Mouse (Mus musculus): ENCODE measurements around the gene Olfr1141. TPM values are rescaled to one million over a fixed set of nuclear protein-coding genes. Genes with fewer than 3 reads are reported as not detected.

The Olfr1141 gene
- polyA plus RNA-seq (2014; fragmentation: Illumina TruSeq; extraction: RNeasy Lipid Tissue Mini Kit (QIAGEN cat#74804); ENCODE audit: low read depth, low replicate concordance) = not detected

GRCm38 (mm10) chr2:87753891-87754290 is at the start of gene Olfr1141:
Gene Olfr1141 (minus strand): TSS chr2:87753991.

GRCm38 (mm10) chr2:87800292-87800691 is 46.5 kb upstream of the Olfr1141 start, which contains the start of gene Olfr1143:
Gene Olfr1143 (plus strand): TSS chr2:87800592.

GRCm38 (mm10) chr2:87779183-87779582 is 25.4 kb upstream of the Olfr1141 start, which contains the start of gene Olfr152:
Gene Olfr152 (plus strand): TSS chr2:87779483.

GRCm38 (mm10) chr2:87743452-87743851 is 10.3 kb downstream of the Olfr1141 start, which contains the start of gene Olfr1140:
Gene Olfr1140 (plus strand): TSS chr2:87743752.

GRCm38 (mm10) chr2:87739878-87740277 is 13.9 kb downstream of the Olfr1141 start, which contains the start of gene Olfr1138:
Gene Olfr1138 (minus strand): TSS chr2:87739978.

GRCm38 (mm10) chr2:87713079-87713478 is 40.7 kb downstream of the Olfr1141 start, which contains the start of gene Olfr1137:
Gene Olfr1137 (minus strand): TSS chr2:87713179.

Other genes with a start within 250 kb of the Olfr1141 start
- not detected for gene Pramel6, start 247.4 kb downstream of the Olfr1141 start, polyA plus RNA-seq (2014; fragmentation: Illumina TruSeq; extraction: RNeasy Lipid Tissue Mini Kit (QIAGEN cat#74804); ENCODE audit: low read depth, low replicate concordance)
- gene Olfr153, start 222.2 kb downstream of the Olfr1141 start, polyA plus RNA-seq (2014; fragmentation: Illumina TruSeq; extraction: RNeasy Lipid Tissue Mini Kit (QIAGEN cat#74804); ENCODE audit: low read depth, low replicate concordance) = not detected
- not detected for gene Olfr1128, start 208.4 kb downstream of the Olfr1141 start, polyA plus RNA-seq (2014; fragmentation: Illumina TruSeq; extraction: RNeasy Lipid Tissue Mini Kit (QIAGEN cat#74804); ENCODE audit: low read depth, low replicate concordance)
- gene Olfr1129, start 180.1 kb downstream of the Olfr1141 start, polyA plus RNA-seq (2014; fragmentation: Illumina TruSeq; extraction: RNeasy Lipid Tissue Mini Kit (QIAGEN cat#74804); ENCODE audit: low read depth, low replicate concordance) = not detected
- gene Olfr1130, start 147.8 kb downstream of the Olfr1141 start, polyA plus RNA-seq (2014; fragmentation: Illumina TruSeq; extraction: RNeasy Lipid Tissue Mini Kit (QIAGEN cat#74804); ENCODE audit: low read depth, low replicate concordance) = not detected
- gene Olfr1131, start 126.9 kb downstream of the Olfr1141 start, polyA plus RNA-seq (2014; fragmentation: Illumina TruSeq; extraction: RNeasy Lipid Tissue Mini Kit (QIAGEN cat#74804); ENCODE audit: low read depth, low replicate concordance) = not detected
- not detected for gene Olfr1132, start 116.5 kb downstream of the Olfr1141 start, polyA plus RNA-seq (2014; fragmentation: Illumina TruSeq; extraction: RNeasy Lipid Tissue Mini Kit (QIAGEN cat#74804); ENCODE audit: low read depth, low replicate concordance)
- not detected for gene Olfr1133, start 106.6 kb downstream of the Olfr1141 start, polyA plus RNA-seq (2014; fragmentation: Illumina TruSeq; extraction: RNeasy Lipid Tissue Mini Kit (QIAGEN cat#74804); ENCODE audit: low read depth, low replicate concordance)
- not detected for gene Olfr1134, start 95.5 kb downstream of the Olfr1141 start, polyA plus RNA-seq (2014; fragmentation: Illumina TruSeq; extraction: RNeasy Lipid Tissue Mini Kit (QIAGEN cat#74804); ENCODE audit: low read depth, low replicate concordance)
- not detected for gene Olfr1135, start 80.3 kb downstream of the Olfr1141 start, polyA plus RNA-seq (2014; fragmentation: Illumina TruSeq; extraction: RNeasy Lipid Tissue Mini Kit (QIAGEN cat#74804); ENCODE audit: low read depth, low replicate concordance)
- not detected for gene Olfr1136, start 60.0 kb downstream of the Olfr1141 start, polyA plus RNA-seq (2014; fragmentation: Illumina TruSeq; extraction: RNeasy Lipid Tissue Mini Kit (QIAGEN cat#74804); ENCODE audit: low read depth, low replicate concordance)
- not detected for gene Olfr1137, start 40.8 kb downstream of the Olfr1141 start, polyA plus RNA-seq (2014; fragmentation: Illumina TruSeq; extraction: RNeasy Lipid Tissue Mini Kit (QIAGEN cat#74804); ENCODE audit: low read depth, low replicate concordance)
- not detected for gene Olfr1138, start 14.0 kb downstream of the Olfr1141 start, polyA plus RNA-seq (2014; fragmentation: Illumina TruSeq; extraction: RNeasy Lipid Tissue Mini Kit (QIAGEN cat#74804); ENCODE audit: low read depth, low replicate concordance)
- not detected for gene Olfr1140, start 10.2 kb downstream of the Olfr1141 start, polyA plus RNA-seq (2014; fragmentation: Illumina TruSeq; extraction: RNeasy Lipid Tissue Mini Kit (QIAGEN cat#74804); ENCODE audit: low read depth, low replicate concordance)
- gene Olfr152, start 25.5 kb upstream of the Olfr1141 start, polyA plus RNA-seq (2014; fragmentation: Illumina TruSeq; extraction: RNeasy Lipid Tissue Mini Kit (QIAGEN cat#74804); ENCODE audit: low read depth, low replicate concordance) = not detected
- not detected for gene Olfr1143, start 46.6 kb upstream of the Olfr1141 start, polyA plus RNA-seq (2014; fragmentation: Illumina TruSeq; extraction: RNeasy Lipid Tissue Mini Kit (QIAGEN cat#74804); ENCODE audit: low read depth, low replicate concordance)
- gene Olfr1145, start 55.8 kb upstream of the Olfr1141 start, polyA plus RNA-seq (2014; fragmentation: Illumina TruSeq; extraction: RNeasy Lipid Tissue Mini Kit (QIAGEN cat#74804); ENCODE audit: low read depth, low replicate concordance) = not detected
- gene Olfr1148, start 76.5 kb upstream of the Olfr1141 start, polyA plus RNA-seq (2014; fragmentation: Illumina TruSeq; extraction: RNeasy Lipid Tissue Mini Kit (QIAGEN cat#74804); ENCODE audit: low read depth, low replicate concordance) = not detected
- not detected for gene Olfr1150-ps1, start 90.0 kb upstream of the Olfr1141 start, polyA plus RNA-seq (2014; fragmentation: Illumina TruSeq; extraction: RNeasy Lipid Tissue Mini Kit (QIAGEN cat#74804); ENCODE audit: low read depth, low replicate concordance)
- not detected for gene Olfr1151, start 101.9 kb upstream of the Olfr1141 start, polyA plus RNA-seq (2014; fragmentation: Illumina TruSeq; extraction: RNeasy Lipid Tissue Mini Kit (QIAGEN cat#74804); ENCODE audit: low read depth, low replicate concordance)
- gene Olfr1152, start 112.5 kb upstream of the Olfr1141 start, polyA plus RNA-seq (2014; fragmentation: Illumina TruSeq; extraction: RNeasy Lipid Tissue Mini Kit (QIAGEN cat#74804); ENCODE audit: low read depth, low replicate concordance) = not detected
- not detected for gene Olfr1153, start 141.0 kb upstream of the Olfr1141 start, polyA plus RNA-seq (2014; fragmentation: Illumina TruSeq; extraction: RNeasy Lipid Tissue Mini Kit (QIAGEN cat#74804); ENCODE audit: low read depth, low replicate concordance)
- gene Olfr1154, start 151.2 kb upstream of the Olfr1141 start, polyA plus RNA-seq (2014; fragmentation: Illumina TruSeq; extraction: RNeasy Lipid Tissue Mini Kit (QIAGEN cat#74804); ENCODE audit: low read depth, low replicate concordance) = not detected
- not detected for gene Olfr1155, start 191.1 kb upstream of the Olfr1141 start, polyA plus RNA-seq (2014; fragmentation: Illumina TruSeq; extraction: RNeasy Lipid Tissue Mini Kit (QIAGEN cat#74804); ENCODE audit: low read depth, low replicate concordance)
- gene Olfr1156, start 199.1 kb upstream of the Olfr1141 start, polyA plus RNA-seq (2014; fragmentation: Illumina TruSeq; extraction: RNeasy Lipid Tissue Mini Kit (QIAGEN cat#74804); ENCODE audit: low read depth, low replicate concordance) = not detected
- not detected for gene Olfr1157, start 214.3 kb upstream of the Olfr1141 start, polyA plus RNA-seq (2014; fragmentation: Illumina TruSeq; extraction: RNeasy Lipid Tissue Mini Kit (QIAGEN cat#74804); ENCODE audit: low read depth, low replicate concordance)
- not detected for gene Olfr74, start 220.7 kb upstream of the Olfr1141 start, polyA plus RNA-seq (2014; fragmentation: Illumina TruSeq; extraction: RNeasy Lipid Tissue Mini Kit (QIAGEN cat#74804); ENCODE audit: low read depth, low replicate concordance)
- not detected for gene Olfr1158, start 236.1 kb upstream of the Olfr1141 start, polyA plus RNA-seq (2014; fragmentation: Illumina TruSeq; extraction: RNeasy Lipid Tissue Mini Kit (QIAGEN cat#74804); ENCODE audit: low read depth, low replicate concordance)

All from heart, adult 10 weeks (tissue).